Mouse (Mus musculus): ENCODE measurements around the gene Itgb1bp1. TPM values are rescaled to one million over a fixed set of nuclear protein-coding genes. Genes with fewer than 3 reads are reported as not detected.

Gene Itgb1bp1
- polyA plus RNA-seq, 1 experiment: 21.5 TPM

DNA sequence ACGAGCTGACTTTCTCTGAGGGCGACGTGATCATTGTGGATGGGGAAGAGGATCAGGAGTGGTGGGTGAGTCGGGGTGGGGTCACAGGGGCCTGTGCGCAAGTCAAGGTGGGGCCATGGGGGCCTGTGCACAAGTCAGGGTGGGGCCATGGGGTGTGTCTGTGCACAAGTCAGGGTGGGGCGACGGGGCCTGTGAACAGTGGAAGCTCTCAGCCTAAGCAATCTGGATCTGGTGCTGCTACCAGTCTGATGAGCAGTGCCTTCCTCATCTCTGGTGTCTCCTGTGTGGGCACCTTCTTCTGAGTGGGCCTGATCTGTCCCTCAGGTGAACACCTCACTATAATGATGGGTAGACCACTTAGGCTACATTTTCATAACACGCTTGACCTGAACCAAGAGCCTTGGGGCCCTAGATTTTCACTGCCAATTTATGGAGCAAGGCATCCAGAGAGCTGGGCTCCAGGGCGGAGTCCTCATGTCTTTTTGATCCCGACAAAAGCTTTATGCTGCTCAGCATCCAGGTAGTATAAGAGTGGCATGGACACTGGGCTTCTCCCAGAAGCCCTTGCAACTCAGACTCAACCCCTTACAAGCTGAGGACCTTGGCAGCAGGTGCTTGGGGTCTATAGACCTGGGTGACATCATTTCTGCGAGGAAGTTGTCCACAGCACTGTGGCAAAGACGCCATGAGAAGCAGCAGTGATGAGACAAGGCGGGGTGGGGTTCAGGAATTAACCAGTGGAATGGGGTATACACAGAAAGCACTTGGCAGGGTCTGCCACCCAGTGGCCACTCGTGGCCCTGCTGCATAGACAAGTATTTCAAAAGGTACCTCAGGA, 19.9 kb downstream of the Itgb1bp1 start:
- DNase-seq (ENCODE audit: low read depth): peak; percentile 81

DNA sequence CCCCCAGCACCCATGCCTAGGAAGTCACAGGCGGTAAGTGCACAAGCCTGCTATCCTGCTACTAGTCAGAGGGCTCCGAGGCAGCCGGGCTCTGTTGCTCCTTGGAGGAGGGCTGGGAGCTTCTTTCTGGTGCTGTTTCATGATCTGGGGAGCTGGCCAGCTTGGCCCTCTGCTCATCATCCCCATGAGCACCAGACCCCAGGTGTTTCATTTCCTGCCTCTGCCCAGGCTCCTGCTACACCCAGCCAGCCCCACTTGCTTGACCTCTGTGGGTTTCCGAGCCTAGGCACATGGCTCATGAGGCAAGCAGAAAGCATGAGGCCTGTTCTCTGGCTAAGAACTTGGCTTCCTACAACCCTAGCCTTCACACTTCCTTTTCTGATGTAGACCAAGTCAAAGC, 20.6 kb downstream of the Itgb1bp1 start:
- no peak for DNase-seq (ENCODE audit: low read depth)
- TF ChIP-seq POLR2A (IDR thresholded peaks at IDR 0.05; ENCODE audit: borderline replicate concordance, extremely low read depth, insufficient read depth, insufficient read length, poor library complexity, severe bottlenecking) (no peak), CTCF (IDR thresholded peaks at IDR 0.05; ENCODE audit: borderline replicate concordance, extremely low read depth, insufficient read depth, insufficient read length) (no peak)

More for the DNA sequence above, 19.9 kb downstream of the Itgb1bp1 start:
- TF ChIP-seq POLR2A (IDR thresholded peaks at IDR 0.05; ENCODE audit: borderline replicate concordance, extremely low read depth, insufficient read depth, insufficient read length, poor library complexity, severe bottlenecking): no peak
- peak; percentile 85 for TF ChIP-seq CTCF (IDR thresholded peaks at IDR 0.05; ENCODE audit: borderline replicate concordance, extremely low read depth, insufficient read depth, insufficient read length)

DNA sequence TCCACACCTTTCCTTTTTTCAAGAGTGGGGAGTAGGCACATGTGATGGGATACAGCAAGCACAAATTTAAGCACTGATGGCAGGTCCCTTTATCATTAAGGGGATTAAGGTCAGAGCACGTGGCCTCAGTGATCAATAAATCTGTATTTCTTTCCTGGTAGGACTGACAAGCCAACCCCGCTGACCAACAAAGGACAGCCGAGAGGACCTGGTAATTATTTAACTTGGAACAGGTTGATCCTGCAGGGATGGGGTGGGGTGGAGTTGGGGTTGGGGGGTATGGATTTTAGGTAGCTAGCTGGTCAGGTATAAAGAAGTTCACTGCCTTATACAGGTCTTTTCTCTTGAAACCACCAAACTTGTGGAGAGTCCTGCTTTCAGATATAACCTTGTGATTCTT, 21.1 kb downstream of the Itgb1bp1 start:
- no peak for DNase-seq (ENCODE audit: low read depth)
- TF ChIP-seq CTCF (IDR thresholded peaks at IDR 0.05; ENCODE audit: borderline replicate concordance, extremely low read depth, insufficient read depth, insufficient read length): no peak
- no peak for TF ChIP-seq POLR2A (IDR thresholded peaks at IDR 0.05; ENCODE audit: borderline replicate concordance, extremely low read depth, insufficient read depth, insufficient read length, poor library complexity, severe bottlenecking)

DNA sequence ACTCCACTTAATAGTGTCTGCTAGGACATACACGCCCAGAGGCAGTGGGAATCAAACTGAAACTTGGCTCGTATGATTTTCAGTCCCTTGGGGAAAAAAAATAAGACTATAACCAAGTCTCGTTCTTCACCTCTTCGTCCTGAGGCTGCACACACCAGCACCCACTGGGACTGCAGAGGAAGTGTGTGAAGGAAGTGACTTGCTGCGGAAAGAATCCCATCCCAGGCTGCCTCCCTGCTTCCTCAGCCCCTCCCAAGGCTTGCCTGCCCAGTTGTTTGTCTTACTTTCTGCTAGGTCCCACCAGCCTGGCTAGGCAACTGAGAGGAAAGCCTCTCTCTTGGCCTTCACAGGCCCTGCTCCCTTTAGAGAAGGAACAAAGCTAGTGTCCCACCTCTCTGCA, 21.8 kb downstream of the Itgb1bp1 start:
- no peak for TF ChIP-seq POLR2A (IDR thresholded peaks at IDR 0.05; ENCODE audit: borderline replicate concordance, extremely low read depth, insufficient read depth, insufficient read length, poor library complexity, severe bottlenecking)
- TF ChIP-seq CTCF (IDR thresholded peaks at IDR 0.05; ENCODE audit: borderline replicate concordance, extremely low read depth, insufficient read depth, insufficient read length): no peak
- no peak for DNase-seq (ENCODE audit: low read depth)

DNA sequence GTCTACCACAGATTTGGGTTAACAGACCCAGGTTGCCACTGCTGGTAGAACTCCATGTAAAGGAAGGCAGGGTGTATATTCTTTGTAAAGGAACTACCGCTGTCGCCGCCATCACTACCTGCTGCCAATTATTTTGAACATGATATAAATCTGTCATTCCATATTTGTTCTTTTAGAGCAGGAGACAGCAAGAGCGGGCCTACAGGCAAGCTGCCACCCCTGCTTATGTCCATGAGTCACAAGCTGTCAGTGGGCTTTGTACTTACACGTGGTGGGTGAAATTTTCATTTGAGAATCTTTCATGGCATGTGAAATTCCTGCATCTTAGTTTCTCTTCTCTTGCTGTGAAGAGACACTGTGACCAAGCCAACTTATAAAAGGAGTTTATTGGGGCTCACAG, 22.8 kb downstream of the Itgb1bp1 start:
- TF ChIP-seq POLR2A (IDR thresholded peaks at IDR 0.05; ENCODE audit: borderline replicate concordance, extremely low read depth, insufficient read depth, insufficient read length, poor library complexity, severe bottlenecking) (no peak), CTCF (IDR thresholded peaks at IDR 0.05; ENCODE audit: borderline replicate concordance, extremely low read depth, insufficient read depth, insufficient read length) (no peak)
- no peak for DNase-seq (ENCODE audit: low read depth)

DNA sequence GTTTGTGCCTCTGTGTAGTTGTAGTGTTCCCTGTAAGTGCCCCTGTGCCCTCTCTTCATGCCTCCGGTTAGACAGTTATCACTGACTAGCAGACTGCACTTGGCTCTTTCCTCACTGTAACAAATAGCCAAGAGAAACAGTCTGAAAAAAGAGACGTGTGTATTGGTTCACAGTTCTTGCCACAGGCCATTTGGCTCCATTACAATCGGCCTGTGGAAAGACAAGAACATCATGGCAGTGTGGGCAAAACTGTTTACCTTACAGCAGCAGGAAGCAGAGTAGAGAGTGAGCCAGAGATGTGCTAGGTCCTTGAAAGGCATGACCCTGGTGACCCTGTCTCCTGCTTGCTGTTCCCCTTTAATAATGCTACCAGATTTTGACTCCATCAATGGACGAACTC, 24.6 kb downstream of the Itgb1bp1 start:
- no peak for DNase-seq (ENCODE audit: low read depth)
- TF ChIP-seq POLR2A (IDR thresholded peaks at IDR 0.05; ENCODE audit: borderline replicate concordance, extremely low read depth, insufficient read depth, insufficient read length, poor library complexity, severe bottlenecking) (no peak), CTCF (IDR thresholded peaks at IDR 0.05; ENCODE audit: borderline replicate concordance, extremely low read depth, insufficient read depth, insufficient read length) (no peak)

DNA sequence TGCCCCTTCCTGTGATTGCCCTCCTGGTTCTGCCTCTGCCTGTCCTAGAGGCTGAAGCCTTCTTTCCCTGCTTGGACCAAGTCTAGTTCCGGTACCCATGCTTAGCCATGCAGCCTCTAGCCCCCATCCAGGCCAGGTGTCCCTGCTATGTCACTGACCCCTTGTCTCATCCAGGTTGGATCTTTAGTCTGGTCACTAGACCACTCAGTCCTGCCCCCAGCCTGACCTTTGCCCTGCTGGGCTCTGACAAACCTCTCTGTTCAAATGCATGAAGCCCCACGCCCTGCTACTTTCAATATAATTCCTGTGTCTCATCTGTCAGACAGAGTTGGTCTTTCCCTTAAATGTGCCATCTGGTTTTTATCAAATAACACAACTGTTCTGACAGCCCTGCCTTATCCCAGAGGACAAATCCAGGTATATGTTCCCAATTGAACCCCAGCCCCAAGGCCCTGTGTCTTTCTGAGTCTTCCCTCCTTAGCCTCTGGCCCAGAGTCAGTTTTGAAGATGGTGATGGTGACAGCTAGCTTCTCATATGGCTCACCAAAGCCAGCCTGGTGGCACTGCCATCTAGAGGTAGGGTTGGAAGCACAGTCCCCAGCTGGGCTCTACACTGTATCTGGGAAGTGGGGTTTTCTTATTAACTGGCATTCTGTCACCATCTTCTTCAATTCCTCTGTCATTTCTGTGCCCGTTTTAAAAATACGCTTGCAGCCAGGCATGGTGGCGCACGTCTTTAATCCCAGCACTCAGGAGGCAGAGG, 25.4 kb downstream of the Itgb1bp1 start:
- no peak for DNase-seq (ENCODE audit: low read depth)
- TF ChIP-seq POLR2A (IDR thresholded peaks at IDR 0.05; ENCODE audit: borderline replicate concordance, extremely low read depth, insufficient read depth, insufficient read length, poor library complexity, severe bottlenecking): no peak
- TF ChIP-seq CTCF (IDR thresholded peaks at IDR 0.05; ENCODE audit: borderline replicate concordance, extremely low read depth, insufficient read depth, insufficient read length): peak; percentile 41; the same call in 1 of the 2 replicates

DNA sequence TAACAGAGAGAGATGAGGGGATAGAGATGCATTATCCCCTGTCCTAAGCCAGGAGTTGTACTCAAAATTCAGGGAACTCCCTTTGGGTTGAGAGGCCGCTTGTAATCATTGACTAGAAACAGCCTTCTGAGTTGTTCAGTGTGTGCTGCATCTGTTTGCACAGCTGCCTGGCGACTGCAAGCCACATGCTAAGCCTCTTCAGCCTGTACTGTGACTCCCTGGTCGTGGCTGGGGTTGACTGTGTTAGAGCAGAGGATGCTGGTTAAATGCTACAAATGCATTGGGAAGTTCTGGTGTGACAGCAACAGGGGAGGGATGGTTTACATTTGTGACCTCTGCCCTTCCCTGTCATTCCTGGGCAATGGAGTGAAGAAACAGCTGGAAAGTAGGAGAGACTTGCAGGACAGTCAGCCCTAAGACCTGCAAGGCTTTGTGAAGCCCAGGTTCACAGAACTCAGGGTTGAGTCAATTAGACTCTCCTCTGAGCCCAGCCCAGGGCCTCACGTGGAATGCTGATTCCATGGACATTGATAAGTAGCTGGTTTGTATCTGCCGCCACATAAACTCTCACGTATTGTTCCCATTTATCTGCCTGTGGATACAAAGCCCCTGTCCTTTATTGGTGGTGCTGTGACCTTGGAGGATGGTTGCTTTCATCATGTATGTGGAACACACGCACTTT, 38.2 kb downstream of the Itgb1bp1 start:
- TF ChIP-seq POLR2A (IDR thresholded peaks at IDR 0.05; ENCODE audit: borderline replicate concordance, extremely low read depth, insufficient read depth, insufficient read length, poor library complexity, severe bottlenecking) (no peak), CTCF (IDR thresholded peaks at IDR 0.05; ENCODE audit: borderline replicate concordance, extremely low read depth, insufficient read depth, insufficient read length) (no peak)

DNA sequence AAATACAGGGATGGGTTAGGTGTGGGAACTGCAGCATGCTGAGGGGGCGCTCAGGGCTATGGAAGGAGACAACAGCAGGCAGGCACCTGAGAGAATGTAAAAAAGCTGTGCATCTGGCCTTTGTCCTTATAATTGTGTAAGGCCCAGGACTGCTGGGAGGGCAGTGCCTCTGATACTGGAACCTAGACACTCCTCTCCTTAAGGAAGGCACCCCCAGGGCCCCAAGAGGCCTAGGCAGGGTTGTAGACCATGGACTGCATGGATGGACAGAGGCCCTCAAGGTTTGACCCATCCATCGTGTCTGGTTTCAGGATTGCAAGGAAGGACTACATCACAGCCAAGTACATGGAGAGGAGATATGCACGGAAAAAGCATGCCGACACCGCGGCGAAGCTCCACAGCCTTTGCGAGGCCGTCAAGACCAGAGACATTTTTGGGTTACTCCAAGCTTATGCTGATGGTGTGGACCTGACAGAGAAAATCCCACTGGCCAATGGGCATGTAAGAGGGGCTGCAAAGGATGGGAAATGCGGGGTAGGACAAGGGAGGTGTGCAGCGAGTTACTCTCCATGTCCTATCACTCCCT, 41.6 kb downstream of the Itgb1bp1 start:
- no peak for DNase-seq (ENCODE audit: low read depth)
- TF ChIP-seq POLR2A (IDR thresholded peaks at IDR 0.05; ENCODE audit: borderline replicate concordance, extremely low read depth, insufficient read depth, insufficient read length, poor library complexity, severe bottlenecking) (no peak), CTCF (IDR thresholded peaks at IDR 0.05; ENCODE audit: borderline replicate concordance, extremely low read depth, insufficient read depth, insufficient read length) (no peak)

More for the DNA sequence above, 38.2 kb downstream of the Itgb1bp1 start:
- DNase-seq (ENCODE audit: low read depth): no peak

DNA sequence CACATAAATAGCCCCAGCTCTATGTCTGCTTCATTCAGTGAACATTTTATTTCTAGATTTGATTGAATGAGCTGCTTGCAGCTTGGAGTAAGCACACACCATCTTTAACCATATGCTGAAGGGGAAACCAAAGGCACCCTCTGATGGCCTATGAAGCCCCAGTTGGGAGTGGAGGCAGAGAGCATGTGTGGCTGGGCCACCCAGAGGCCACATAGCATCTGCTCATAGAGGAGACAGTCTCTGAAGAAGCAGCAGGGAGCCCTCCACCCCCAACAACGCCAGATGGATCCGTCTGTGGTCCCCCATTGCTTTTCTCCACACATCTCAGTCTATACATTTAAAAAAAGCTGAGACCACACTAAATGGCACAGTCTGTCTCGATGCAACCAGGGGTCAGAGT, 44.1 kb downstream of the Itgb1bp1 start:
- TF ChIP-seq POLR2A (IDR thresholded peaks at IDR 0.05; ENCODE audit: borderline replicate concordance, extremely low read depth, insufficient read depth, insufficient read length, poor library complexity, severe bottlenecking) (no peak), CTCF (IDR thresholded peaks at IDR 0.05; ENCODE audit: borderline replicate concordance, extremely low read depth, insufficient read depth, insufficient read length) (no peak)
- peak; percentile 15 for DNase-seq (ENCODE audit: low read depth)

DNA sequence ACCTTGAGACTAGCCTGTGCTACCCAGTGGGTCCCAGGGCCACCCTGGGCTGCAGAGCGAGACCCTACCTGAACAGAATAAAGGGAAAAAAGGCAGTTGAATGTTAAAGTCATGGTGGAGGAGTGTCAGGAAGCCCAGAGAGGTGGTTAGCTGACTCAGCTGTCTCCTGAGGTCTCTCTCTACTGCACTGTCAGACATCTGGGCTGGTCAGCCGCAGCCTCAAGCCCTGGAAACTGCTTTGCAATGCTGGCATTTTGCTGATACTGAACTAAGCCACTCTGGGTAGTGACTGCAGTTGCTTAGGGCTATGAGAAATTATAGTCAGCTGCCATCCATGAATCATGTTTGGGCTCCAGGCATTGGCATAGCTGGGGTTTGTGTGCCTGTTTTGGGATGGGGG, 51.5 kb downstream of the Itgb1bp1 start:
- no peak for TF ChIP-seq CTCF (IDR thresholded peaks at IDR 0.05; ENCODE audit: borderline replicate concordance, extremely low read depth, insufficient read depth, insufficient read length)
- no peak for TF ChIP-seq POLR2A (IDR thresholded peaks at IDR 0.05; ENCODE audit: borderline replicate concordance, extremely low read depth, insufficient read depth, insufficient read length, poor library complexity, severe bottlenecking)
- DNase-seq (ENCODE audit: low read depth): no peak

All from brain, embryonic 14.5 days (tissue).